Mouse (Mus musculus): Measurements from ENCODE around the gene Fer. TPM values are rescaled to one million over a fixed set of nuclear protein-coding genes. Genes with fewer than 3 reads are reported as not detected.

Gene Fer
- polyA plus RNA-seq, 1 experiment from 2014 or later = 25.4 TPM

- no peaks in the 10 kb centered on the region for H3K4me1 ChIP-seq
- H3K4me3 ChIP-seq = no peak overlapping the region
- no peaks in the 10 kb centered on the region for H3K9me3 ChIP-seq (replicated peaks)
- no peak for DNase-seq (ENCODE audit: low spot score)
- H3K36me3 ChIP-seq = no peaks in the 10 kb centered on the region
- no peaks in the 10 kb centered on the region for H3K27me3 ChIP-seq (ENCODE audit: low read depth, poor library complexity, severe bottlenecking)
- 85% methylated on average over 4 of the region's 4 CpGs for WGBS
- no peak overlapping the region for H3K27ac ChIP-seq
These were observed 142.8 kb downstream of the Fer start for GRCm38 (mm10) chr17:64005575-64006249.

- Histone ChIP-seq H3K36me3 (no peaks in the 10 kb centered on the region), H3K4me1 (no peaks in the 10 kb centered on the region), H3K9me3 (replicated peaks) (no peaks in the 10 kb centered on the region), H3K27ac (no peak overlapping the region), H3K27me3 (ENCODE audit: low read depth, poor library complexity, severe bottlenecking) (no peaks in the 10 kb centered on the region), H3K4me3 (no peak overlapping the region)
- DNase-seq (ENCODE audit: low spot score) = no peak
- 91% methylated on average over 4 of the region's 4 CpGs for WGBS
These were observed 153.7 kb downstream of the Fer start for GRCm38 (mm10) chr17:64016606-64017005.

- H3K27ac ChIP-seq = no peak overlapping the region
- H3K4me1 ChIP-seq = no peaks in the 10 kb centered on the region
- no peaks in the 10 kb centered on the region for H3K36me3 ChIP-seq
- no peaks in the 10 kb centered on the region for H3K9me3 ChIP-seq (replicated peaks)
- DNase-seq (ENCODE audit: low spot score) = no peak
- WGBS = 93% methylated on average over 6 of the region's 6 CpGs
- H3K4me3 ChIP-seq = no peak overlapping the region
- no peaks in the 10 kb centered on the region for H3K27me3 ChIP-seq (ENCODE audit: low read depth, poor library complexity, severe bottlenecking)
These were observed 155.4 kb downstream of the Fer start for GRCm38 (mm10) chr17:64018240-64018639.

- no peaks in the 10 kb centered on the region for H3K27me3 ChIP-seq (ENCODE audit: low read depth, poor library complexity, severe bottlenecking)
- 96% methylated on average over 3 of the region's 3 CpGs for WGBS
- DNase-seq (ENCODE audit: low spot score) = no peak
- H3K4me3 ChIP-seq = no peak overlapping the region
- no peaks in the 10 kb centered on the region for H3K4me1 ChIP-seq
- H3K27ac ChIP-seq = no peak overlapping the region
- H3K9me3 ChIP-seq (replicated peaks) = no peaks in the 10 kb centered on the region
- H3K36me3 ChIP-seq = no peaks in the 10 kb centered on the region
These were observed 156.0 kb downstream of the Fer start for GRCm38 (mm10) chr17:64018870-64019269.

GRCm38 (mm10) chr17:64019646-64020045 lies 156.8 kb downstream of the Fer start:
- no peak overlapping the region for H3K27ac ChIP-seq
- no peaks in the 10 kb centered on the region for H3K4me1 ChIP-seq
- WGBS = 84% methylated on average over 5 of the region's 5 CpGs
- H3K36me3 ChIP-seq = no peaks in the 10 kb centered on the region
- no peak for DNase-seq (ENCODE audit: low spot score)
- H3K4me3 ChIP-seq = no peak overlapping the region
- H3K9me3 ChIP-seq (replicated peaks) = no peaks in the 10 kb centered on the region
- H3K27me3 ChIP-seq (ENCODE audit: low read depth, poor library complexity, severe bottlenecking) = no peaks in the 10 kb centered on the region

GRCm38 (mm10) chr17:64026485-64026884 lies 163.6 kb downstream of the Fer start:
- DNase-seq (ENCODE audit: low spot score) = no peak
- 81% methylated on average over 2 of the region's 2 CpGs for WGBS

GRCm38 (mm10) chr17:64041771-64042170 lies 178.9 kb downstream of the Fer start:
- Histone ChIP-seq H3K4me3 (no peak overlapping the region), H3K36me3 (no peaks in the 10 kb centered on the region), H3K4me1 (no peaks in the 10 kb centered on the region), H3K27me3 (ENCODE audit: low read depth, poor library complexity, severe bottlenecking) (no peaks in the 10 kb centered on the region), H3K9me3 (replicated peaks) (no peaks in the 10 kb centered on the region), H3K27ac (no peak overlapping the region)
- DNase-seq (ENCODE audit: low spot score) = no peak

More at GRCm38 (mm10) chr17:64026485-64026884, 163.6 kb downstream of the Fer start:
- Histone ChIP-seq H3K4me3 (no peak overlapping the region), H3K36me3 (no peaks in the 10 kb centered on the region), H3K9me3 (replicated peaks) (no peaks in the 10 kb centered on the region), H3K27ac (no peak overlapping the region), H3K27me3 (ENCODE audit: low read depth, poor library complexity, severe bottlenecking) (no peaks in the 10 kb centered on the region), H3K4me1 (no peaks in the 10 kb centered on the region)

GRCm38 (mm10) chr17:64045326-64045725 lies 182.5 kb downstream of the Fer start:
- 80% methylated on average over 7 of the region's 7 CpGs for WGBS
- Histone ChIP-seq H3K27me3 (ENCODE audit: low read depth, poor library complexity, severe bottlenecking) (no peaks in the 10 kb centered on the region), H3K27ac (no peak overlapping the region)

GRCm38 (mm10) chr17:64046557-64046956 lies 183.7 kb downstream of the Fer start:
- H3K4me1 ChIP-seq = peaks cover 3% of the 10 kb centered on the region; the same call in 1 of the 2 replicates
- no peak overlapping the region for H3K27ac ChIP-seq
- H3K9me3 ChIP-seq (replicated peaks) = no peaks in the 10 kb centered on the region
- DNase-seq (ENCODE audit: low spot score) = no peak
- H3K27me3 ChIP-seq (ENCODE audit: low read depth, poor library complexity, severe bottlenecking) = no peaks in the 10 kb centered on the region
- H3K4me3 ChIP-seq = no peak overlapping the region
- 93% methylated on average over 3 of the region's 3 CpGs for WGBS
- no peaks in the 10 kb centered on the region for H3K36me3 ChIP-seq

More at GRCm38 (mm10) chr17:64045326-64045725, 182.5 kb downstream of the Fer start:
- Histone ChIP-seq H3K9me3 (replicated peaks) (no peaks in the 10 kb centered on the region), H3K4me3 (no peak overlapping the region), H3K36me3 (no peaks in the 10 kb centered on the region), H3K4me1 (peaks cover 3% of the 10 kb centered on the region; the same call in 1 of the 2 replicates)
- DNase-seq (ENCODE audit: low spot score) = no peak

GRCm38 (mm10) chr17:64050911-64051310 lies 188.0 kb downstream of the Fer start:
- Histone ChIP-seq H3K36me3 (no peaks in the 10 kb centered on the region), H3K4me1 (peaks cover 3% of the 10 kb centered on the region; the same call in 1 of the 2 replicates)
- WGBS = 94% methylated on average over 5 of the region's 5 CpGs

GRCm38 (mm10) chr17:64053636-64054035 lies 190.8 kb downstream of the Fer start:
- WGBS = 95% methylated on average over 11 of the region's 11 CpGs
- no peak overlapping the region for H3K27ac ChIP-seq
- H3K36me3 ChIP-seq = no peaks in the 10 kb centered on the region
- no peaks in the 10 kb centered on the region for H3K9me3 ChIP-seq (replicated peaks)
- H3K27me3 ChIP-seq (ENCODE audit: low read depth, poor library complexity, severe bottlenecking) = no peaks in the 10 kb centered on the region
- no peak overlapping the region for H3K4me3 ChIP-seq
- DNase-seq (ENCODE audit: low spot score) = no peak
- peaks cover 3% of the 10 kb centered on the region; the same call in 1 of the 2 replicates for H3K4me1 ChIP-seq

More at GRCm38 (mm10) chr17:64050911-64051310, 188.0 kb downstream of the Fer start:
- DNase-seq (ENCODE audit: low spot score) = no peak
- no peaks in the 10 kb centered on the region for H3K9me3 ChIP-seq (replicated peaks)
- H3K27ac ChIP-seq = no peak overlapping the region
- no peak overlapping the region for H3K4me3 ChIP-seq
- no peaks in the 10 kb centered on the region for H3K27me3 ChIP-seq (ENCODE audit: low read depth, poor library complexity, severe bottlenecking)

GRCm38 (mm10) chr17:64060529-64060928 lies 197.7 kb downstream of the Fer start:
- H3K27ac ChIP-seq = no peak overlapping the region
- no peaks in the 10 kb centered on the region for H3K36me3 ChIP-seq
- no peaks in the 10 kb centered on the region for H3K9me3 ChIP-seq (replicated peaks)
- H3K4me3 ChIP-seq = no peak overlapping the region
- DNase-seq (ENCODE audit: low spot score) = no peak
- H3K4me1 ChIP-seq = no peaks in the 10 kb centered on the region
- H3K27me3 ChIP-seq (ENCODE audit: low read depth, poor library complexity, severe bottlenecking) = no peaks in the 10 kb centered on the region

- Histone ChIP-seq H3K27ac (no peak overlapping the region), H3K27me3 (ENCODE audit: low read depth, poor library complexity, severe bottlenecking) (no peaks in the 10 kb centered on the region), H3K4me3 (no peak overlapping the region), H3K9me3 (replicated peaks) (no peaks in the 10 kb centered on the region), H3K36me3 (no peaks in the 10 kb centered on the region), H3K4me1 (no peaks in the 10 kb centered on the region)
- no peak for DNase-seq (ENCODE audit: low spot score)
- WGBS = 88% methylated on average over 3 of the region's 3 CpGs
These were observed 202.4 kb downstream of the Fer start for GRCm38 (mm10) chr17:64065243-64065642.

GRCm38 (mm10) chr17:64077392-64077791 lies 214.5 kb downstream of the Fer start:
- no peak overlapping the region for H3K4me3 ChIP-seq
- no peak overlapping the region for H3K27ac ChIP-seq
- no peak for DNase-seq (ENCODE audit: low spot score)
- H3K36me3 ChIP-seq = no peaks in the 10 kb centered on the region
- 92% methylated on average over 7 of the region's 7 CpGs for WGBS
- H3K9me3 ChIP-seq (replicated peaks) = no peaks in the 10 kb centered on the region
- no peaks in the 10 kb centered on the region for H3K27me3 ChIP-seq (ENCODE audit: low read depth, poor library complexity, severe bottlenecking)
- no peaks in the 10 kb centered on the region for H3K4me1 ChIP-seq

Data from limb, embryonic 10.5 days (tissue).